Mouse (Mus musculus): ENCODE measurements around the gene Zfp119a.
A peak's percentile ranks its signal among the peaks of the same experiment; 100 is the strongest.
"Not testable (repeated sequence)": the region's sequence is repeated elsewhere in the genome, so short reads cannot be mapped to it uniquely, and the experiment has no call there.

Zfp119a gene

DNA sequence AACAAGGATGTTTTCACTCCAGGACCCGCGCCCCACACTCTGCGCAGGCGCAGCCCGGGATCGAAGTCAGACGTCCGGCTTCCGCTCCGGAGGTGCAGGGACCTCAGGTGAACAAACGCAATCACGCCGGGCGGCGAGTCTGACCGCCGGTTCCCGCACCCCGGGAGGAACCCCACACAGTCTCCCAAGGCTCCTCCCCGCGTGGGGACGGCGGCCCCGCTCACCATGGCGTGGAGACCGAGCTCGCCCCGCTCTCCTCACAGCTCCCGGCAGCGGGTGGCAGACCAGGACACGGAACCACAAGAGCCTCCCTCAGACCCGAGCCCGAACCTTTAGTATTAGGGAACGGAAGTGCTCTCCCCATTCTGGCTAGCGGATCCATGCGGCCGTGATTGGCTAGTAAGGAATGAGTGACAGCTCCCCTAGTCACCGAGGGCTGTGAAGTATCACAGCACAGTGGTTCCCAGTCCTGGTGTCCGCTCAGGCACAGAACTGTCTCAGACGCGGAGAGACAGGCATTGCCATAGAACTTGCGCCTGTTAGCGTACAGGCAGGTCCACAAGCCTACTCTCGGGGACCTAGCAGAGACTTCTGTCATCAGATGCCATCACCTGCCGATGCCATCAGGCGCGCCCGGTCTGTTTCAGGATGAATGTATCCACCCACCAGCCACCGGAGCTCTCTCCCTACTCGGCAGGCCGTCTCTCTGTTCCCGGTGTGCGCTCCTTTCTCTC lies at the start of gene Zfp119a:
Zfp119a (minus strand) TSS at position 295 of the 734 bp plus-strand sequence.
- peak; percentile 56 for DNase-seq (ENCODE audit: low spot score)

- no peak for DNase-seq (ENCODE audit: low spot score)
Observed at GRCm38 (mm10) chr17:55906669-55907068, 27.9 kb upstream of the Zfp119a start.

GRCm38 (mm10) chr17:55904131-55904530 lies 25.4 kb upstream of the Zfp119a start:
- DNase-seq (ENCODE audit: low spot score), result no peak

GRCm38 (mm10) chr17:55903687-55904086 lies 25.0 kb upstream of the Zfp119a start:
- no peak for DNase-seq (ENCODE audit: low spot score)

- no peak for DNase-seq (ENCODE audit: low spot score)
Observed at GRCm38 (mm10) chr17:55903087-55903486, 24.4 kb upstream of the Zfp119a start.

- not testable (repeated sequence) for DNase-seq (ENCODE audit: low spot score)
Observed at GRCm38 (mm10) chr17:55892406-55892955, 13.8 kb upstream of the Zfp119a start.

DNA sequence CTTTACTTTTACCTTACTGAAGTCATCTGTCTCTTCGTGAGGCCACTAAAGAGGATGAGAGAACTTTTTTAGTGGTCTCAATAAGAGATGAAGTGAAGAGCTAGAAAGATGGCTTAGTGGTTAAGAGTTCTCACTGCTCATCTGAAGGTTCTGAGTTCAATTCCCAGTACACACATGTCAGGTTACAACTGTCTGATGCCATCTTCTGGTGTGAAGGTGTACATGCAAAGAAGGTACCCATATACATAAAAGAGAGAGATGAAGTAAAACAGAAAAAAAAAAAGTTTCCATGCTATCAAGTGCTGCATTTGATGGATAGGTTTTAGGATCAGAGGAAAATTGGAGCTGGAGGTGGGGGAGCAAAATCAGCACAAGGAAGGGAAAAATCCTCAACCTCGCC lies 6.2 kb upstream of the Zfp119a start:
- DNase-seq (ENCODE audit: low spot score), result no peak

- DNase-seq (ENCODE audit: low spot score), result no peak
Observed at GRCm38 (mm10) chr17:55883631-55884030, 4.9 kb upstream of the Zfp119a start.

GRCm38 (mm10) chr17:55878282-55878635 lies 471 bp downstream of the Zfp119a start:
- DNase-seq (ENCODE audit: low spot score), result not testable (repeated sequence)

- no peak for DNase-seq (ENCODE audit: low spot score)
Observed at GRCm38 (mm10) chr17:55877184-55877583, 1.5 kb downstream of the Zfp119a start.

GRCm38 (mm10) chr17:55843067-55843466 lies 35.7 kb downstream of the Zfp119a start:
- DNase-seq (ENCODE audit: low spot score), result no peak

DNA sequence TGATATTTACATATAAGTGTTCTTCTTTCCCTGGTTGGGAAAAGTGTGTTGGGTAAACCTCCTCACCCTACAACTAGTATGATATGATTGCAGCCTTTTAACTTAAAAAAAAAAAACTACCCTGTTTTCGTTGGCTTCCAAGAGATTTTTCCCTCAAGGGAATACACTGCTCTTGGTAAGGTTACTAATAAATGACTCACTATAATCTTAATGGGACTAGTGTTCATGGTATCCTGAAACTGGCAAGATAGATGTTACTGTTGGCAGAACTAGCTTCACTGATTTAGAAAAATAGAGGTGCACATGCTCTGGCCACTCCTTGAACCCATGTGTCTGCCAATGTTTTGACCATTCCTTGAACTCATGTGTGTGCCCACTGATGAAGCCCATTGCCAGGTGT lies 57.2 kb downstream of the Zfp119a start:
- no peak for DNase-seq (ENCODE audit: low spot score)

GRCm38 (mm10) chr17:55816853-55817252 lies 61.9 kb downstream of the Zfp119a start:
- no peak for DNase-seq (ENCODE audit: low spot score)

Data from urinary bladder, postnatal 25 days (tissue).